Mouse (Mus musculus) adrenal gland (tissue): ENCODE measurements at regions not wholly inside any gene's neighbourhood (a gene's known extent, or its start where the extent isn't known, plus 50 kb on each side); places are given as distances from the start of the nearest gene placed in this dataset.

Experiments used
- intact Hi-C: fragments of 180-260 bp; cut with DNase I; formaldehyde crosslinking; loops from one replicate; pipeline ENCODE4 v1.15.1; 2025

DNA sequence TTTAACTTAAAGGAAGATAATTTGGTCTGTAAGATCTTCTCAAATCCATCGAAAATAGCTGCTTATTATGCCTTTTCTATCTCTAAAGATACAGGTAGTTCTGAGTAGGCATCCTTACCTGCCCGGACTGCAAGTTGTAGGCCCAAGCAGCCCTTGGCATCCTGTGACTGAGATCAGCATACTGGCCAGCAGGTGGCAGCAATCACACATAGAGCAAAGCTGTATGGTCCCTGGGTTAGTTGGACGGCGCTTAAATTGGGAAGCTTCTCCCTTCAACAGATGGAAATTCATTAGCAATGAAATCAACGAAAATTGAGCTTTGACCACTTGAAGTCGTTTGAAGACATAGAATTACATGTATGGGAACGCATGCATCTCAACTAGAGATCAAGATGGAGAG is 61.0 kb downstream of the Ccng2 start:
- intact Hi-C loops: loop anchor here (10.0 kb wide), 1 partner anchor 243 kb away; no protein-coding TSS in a partner anchor

DNA sequence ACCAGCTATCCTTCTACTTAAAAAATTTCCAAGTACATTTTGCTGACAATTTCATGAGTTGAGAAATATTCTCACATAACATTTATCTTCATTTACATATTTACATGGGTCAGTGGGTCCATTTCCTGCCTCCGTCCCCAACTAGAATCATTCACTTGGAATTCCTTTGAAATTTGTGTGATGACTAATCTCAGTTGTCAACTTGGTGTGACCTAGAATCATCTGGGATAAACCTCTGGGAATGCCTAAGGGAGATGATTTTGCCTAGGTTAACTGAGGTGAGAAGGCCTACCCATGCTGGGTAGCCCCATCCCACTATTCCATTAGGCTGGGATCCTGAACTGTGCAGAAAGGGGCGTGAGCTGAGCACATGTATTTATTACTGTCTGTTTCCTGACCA is 63.8 kb downstream of the Ccng2 start:
- intact Hi-C loops: no loop called here

DNA sequence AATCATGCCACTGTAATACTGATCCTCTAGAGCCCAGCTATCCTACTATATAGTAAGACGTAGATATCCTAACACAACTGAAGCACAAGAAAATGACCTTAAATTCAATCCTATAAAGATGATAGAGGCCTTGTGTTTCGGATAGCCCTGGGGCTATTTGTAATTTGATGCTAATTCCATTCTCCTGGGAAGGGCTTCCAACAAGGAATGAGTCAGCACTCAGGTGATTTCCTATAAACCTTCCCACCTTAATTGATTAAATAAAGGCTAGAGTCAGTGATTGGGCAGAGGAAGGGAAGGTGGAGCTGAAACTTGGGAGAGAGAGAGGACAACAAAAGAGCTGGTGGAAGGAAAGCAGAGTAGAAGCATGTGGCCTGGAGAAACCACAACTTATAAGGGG is 86.0 kb downstream of the Ccng2 start:
- intact Hi-C loops: no loop called here
